Mouse (Mus musculus) CD4-positive helper T cell, adult 2 months (primary cell): Measurements from ENCODE around the gene Casz1.

Experiments used
- DNase-seq: peaks from one replicate; pipeline ENCODE4 v3.0.0-alpha.2; 2012; ENCODE audit warnings: low read depth, missing footprints, low spot score

The Casz1 gene

GRCm38 (mm10) chr4:148878192-148878983 lies 74.2 kb downstream of the Casz1 start:
- no peak for DNase-seq

DNA sequence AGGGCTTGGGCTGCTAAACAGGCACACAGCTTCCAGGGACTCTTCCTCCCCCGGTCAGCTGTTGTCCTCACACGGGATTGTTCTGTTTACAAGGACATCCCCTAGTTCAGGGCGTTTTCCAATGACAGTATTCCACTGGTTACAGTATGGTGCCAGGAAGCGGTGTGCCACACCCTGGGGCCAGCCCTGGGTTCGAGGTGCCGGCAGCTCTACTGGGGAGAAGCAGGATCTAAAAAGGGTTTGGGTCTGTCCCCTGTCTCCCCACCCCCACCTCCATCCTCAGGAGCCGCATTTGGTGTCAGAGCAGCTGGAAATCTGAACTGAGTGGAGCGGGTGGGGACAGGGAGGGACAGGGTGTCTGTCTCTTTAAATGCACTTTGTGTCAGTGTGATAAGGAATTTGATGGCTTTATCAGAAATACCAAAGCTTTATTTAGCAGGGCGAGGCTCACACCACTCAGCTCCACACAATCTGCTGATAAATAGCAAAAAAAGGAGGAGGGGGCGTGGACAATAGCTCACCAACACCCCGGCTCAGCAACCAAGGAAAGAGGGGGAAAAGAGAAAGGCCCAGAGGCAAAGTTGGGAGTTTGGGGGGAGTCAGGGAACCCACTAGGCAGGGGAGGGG lies 74.9 kb downstream of the Casz1 start:
- no peak for DNase-seq

GRCm38 (mm10) chr4:148879631-148880030 lies 75.4 kb downstream of the Casz1 start:
- no peak for DNase-seq

DNA sequence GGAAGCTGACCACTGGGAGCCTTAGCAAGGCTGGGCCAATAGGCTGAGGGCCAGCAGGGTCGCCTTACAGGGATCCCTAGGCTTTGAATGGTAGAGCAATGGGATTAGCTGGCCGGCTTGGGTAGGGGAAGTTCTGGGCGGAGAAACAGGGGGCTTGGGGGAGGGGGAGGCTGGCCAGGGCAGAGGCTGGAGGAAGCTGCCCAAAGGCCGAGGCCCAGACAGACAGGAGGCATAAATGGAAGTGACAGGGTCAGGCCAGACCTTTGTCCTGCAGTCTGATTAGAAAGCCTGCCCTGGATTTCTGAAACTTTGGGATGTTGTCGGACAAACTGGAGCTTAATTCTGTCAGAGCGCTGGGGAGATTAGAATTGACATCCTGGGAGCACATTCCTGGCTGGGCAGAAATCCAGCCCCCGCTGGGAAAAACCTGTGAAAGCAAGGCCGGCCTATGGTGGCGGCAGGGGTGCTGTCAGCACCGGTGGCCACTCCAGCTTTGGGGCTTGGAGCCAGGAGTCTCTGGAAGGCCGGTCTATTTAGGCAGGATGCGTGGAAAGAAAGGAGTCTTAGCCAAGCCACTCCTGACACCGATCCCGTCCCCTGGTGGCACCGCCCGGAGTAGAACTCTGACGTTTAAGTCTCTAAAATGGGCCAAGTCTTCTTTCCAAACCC lies 76.9 kb downstream of the Casz1 start:
- DNase-seq: no peak

DNA sequence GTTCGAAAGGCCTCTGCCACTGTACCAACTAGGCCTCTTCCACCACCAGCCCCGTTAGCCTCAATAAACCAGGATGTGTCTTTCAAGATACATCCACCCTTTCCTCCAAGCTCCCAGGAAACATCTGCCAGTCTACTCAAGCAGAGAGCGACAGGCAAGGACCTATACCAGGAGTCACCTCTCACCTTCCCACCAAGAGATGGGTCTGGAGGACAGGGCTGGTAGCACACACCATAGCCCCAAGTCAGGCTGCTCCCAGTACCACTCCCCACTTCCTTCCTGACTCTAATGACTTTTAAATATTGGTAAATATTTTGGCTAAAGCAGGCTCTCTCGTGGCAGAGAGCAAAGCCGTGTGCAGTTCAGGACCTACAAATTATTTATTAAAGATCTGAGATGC lies 77.6 kb downstream of the Casz1 start:
- no peak for DNase-seq

DNA sequence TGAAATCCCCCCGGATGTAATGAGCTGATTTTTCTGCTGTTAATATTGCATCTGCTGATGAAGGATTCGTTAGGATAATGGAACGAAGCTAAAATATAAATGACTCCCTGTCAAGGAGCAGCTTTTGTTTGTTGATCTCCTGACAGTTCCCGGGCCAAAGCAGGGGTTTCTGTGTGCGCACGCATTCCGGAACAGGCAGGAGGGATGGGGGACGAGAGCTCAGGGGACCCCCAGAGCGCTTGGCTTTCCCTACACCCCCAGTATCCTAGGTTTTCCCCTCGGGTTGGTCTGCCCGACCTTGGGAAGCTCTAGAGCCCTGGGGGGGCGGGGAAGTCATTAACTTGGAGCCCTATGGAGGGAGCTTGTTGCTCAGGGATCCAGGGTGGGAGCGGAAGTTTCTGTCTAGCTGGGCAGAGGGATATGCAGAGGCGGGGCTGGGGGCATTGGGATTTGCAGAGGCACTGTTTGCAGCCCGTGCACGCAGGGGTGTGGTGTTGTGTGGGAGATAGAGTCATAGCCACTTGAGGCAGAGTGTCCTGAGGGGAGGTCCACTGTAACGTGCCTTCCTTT lies 78.2 kb downstream of the Casz1 start:
- DNase-seq: no peak

GRCm38 (mm10) chr4:148884596-148884995 lies 80.4 kb downstream of the Casz1 start:
- DNase-seq: no peak

- no peak for DNase-seq
These were observed 81.2 kb downstream of the Casz1 start for GRCm38 (mm10) chr4:148885401-148885800.

GRCm38 (mm10) chr4:148885921-148886540 lies 81.8 kb downstream of the Casz1 start:
- no peak for DNase-seq

DNA sequence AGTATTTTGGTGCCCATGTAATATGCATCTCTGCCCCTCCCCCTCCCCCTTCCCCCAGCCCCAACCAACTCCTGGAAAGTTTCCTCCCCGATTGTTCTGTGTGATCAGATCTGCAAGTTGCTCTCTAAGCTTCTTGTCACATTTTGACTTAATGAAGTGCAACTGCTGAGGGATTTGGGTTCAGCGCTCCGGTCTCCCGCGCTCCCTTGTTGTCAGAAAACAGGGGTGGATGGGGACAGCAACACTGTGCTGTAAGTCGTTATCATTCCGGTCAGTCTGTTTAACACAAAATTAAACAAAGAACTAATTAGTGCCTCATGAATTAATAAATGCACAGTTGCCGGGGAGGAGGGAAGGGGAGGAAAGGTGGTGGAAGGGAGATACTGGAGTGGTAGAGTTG lies 84.0 kb downstream of the Casz1 start:
- DNase-seq: no peak

DNA sequence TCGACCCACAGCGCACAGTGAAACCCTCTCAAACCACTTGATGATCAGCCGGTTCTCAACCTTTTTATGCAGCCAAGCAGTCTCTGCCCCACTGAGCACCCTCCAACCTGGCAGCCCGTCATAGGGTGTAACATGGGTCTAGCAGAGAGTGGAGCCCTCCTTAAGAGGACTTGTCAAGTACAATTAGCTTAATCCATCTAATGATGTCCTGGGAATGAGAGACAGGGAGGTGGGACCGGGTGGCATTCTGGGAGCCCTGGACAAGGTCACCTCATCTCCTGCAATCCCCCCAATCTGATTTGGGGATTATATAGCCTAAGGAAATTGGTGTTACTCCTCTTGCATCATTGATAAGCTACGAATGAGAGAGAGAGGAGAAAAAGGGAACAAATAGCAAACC lies 84.8 kb downstream of the Casz1 start:
- no peak for DNase-seq

- DNase-seq: no peak
These were observed 86.2 kb downstream of the Casz1 start for GRCm38 (mm10) chr4:148890442-148890841.

DNA sequence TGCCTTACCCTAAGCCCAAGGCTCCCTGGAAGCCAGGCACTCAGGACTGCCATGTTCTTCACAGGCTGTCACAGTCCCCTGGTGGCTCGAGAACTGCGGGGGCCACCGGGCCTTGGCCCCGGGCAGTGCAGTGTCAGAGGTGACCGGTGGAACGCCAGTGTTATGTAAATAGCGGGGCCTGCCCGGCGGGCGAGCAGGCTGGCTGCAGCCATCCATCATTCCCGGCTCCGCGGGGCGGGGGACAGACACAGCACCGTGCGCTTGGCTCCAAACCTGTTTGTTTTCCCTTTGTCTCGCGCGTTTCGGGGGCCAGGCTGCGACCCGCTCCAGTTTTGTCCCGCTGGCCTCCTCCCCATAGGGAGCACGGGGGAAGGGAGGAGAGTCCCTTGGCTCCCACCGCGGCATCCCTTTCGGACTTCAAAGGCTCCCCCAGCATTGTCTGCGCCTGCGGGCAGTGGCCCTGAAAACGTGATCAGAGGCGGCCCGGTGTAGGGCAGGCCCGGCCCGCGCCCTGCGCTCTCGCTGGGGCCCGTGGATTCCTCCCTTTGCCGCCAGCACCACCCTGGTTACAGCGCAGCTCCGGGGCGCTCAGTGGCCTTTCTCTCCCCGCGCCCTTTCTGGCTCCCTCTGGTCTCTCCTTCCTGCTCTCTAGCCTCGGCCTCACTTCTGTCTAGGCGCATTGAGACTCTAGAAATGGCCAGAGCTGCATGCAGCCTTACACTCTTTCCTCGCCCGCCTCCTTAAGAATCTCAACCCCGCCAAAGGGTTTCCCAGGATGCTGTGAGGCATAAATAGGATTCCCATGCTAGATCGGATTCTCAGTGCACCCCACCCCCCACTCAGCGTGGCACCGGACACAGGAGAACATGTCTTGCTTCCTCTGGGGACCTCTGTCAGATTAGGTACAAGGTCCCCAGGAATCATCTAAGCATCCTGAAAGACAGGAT lies 86.9 kb downstream of the Casz1 start:
- no peak for DNase-seq

GRCm38 (mm10) chr4:148896125-148896524 lies 91.9 kb downstream of the Casz1 start:
- DNase-seq: no peak

GRCm38 (mm10) chr4:148899927-148900294 lies 95.7 kb downstream of the Casz1 start:
- DNase-seq: no peak

GRCm38 (mm10) chr4:148900295-148901211 lies 96.3 kb downstream of the Casz1 start:
- DNase-seq: peak; percentile 95

DNA sequence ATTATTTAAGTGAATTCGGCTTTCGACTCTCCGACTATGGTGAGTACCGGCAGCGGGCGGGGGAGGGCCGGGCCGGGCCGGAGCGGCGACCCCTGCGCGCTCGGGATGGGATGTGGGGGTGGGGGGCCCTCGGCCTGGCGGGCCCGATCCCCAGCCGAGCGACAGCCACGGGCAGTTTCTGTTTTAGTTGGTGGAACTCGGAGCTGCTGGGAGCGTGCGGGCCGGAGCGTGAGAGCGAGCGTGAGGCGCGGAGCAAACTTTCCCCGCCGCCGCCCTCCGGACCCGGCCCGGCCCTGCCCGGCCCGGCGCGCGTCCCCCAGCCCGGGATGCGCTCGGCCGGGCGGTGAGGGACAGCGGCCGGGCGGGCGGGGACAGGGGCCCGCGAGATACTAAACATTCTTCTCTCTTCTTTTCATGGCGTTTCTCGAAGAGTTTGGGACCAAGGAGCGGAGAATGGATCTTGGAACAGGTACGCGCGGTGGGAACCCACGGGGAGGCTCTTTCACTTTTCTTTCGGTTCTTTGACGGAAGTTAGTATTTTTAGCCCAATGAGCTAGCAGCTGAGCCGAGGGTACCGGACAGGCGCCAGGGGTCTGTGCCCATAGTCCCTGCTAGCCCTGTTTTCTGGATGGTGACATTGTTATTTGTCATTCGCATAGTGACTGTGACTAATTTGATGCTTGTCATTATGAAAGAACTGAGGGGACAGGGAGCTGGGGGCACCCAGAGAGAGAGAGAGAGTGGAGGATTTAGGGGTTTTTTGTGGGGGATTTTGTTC lies 97.2 kb downstream of the Casz1 start:
- peak; percentile 28 for DNase-seq

GRCm38 (mm10) chr4:148902919-148903727 lies 98.9 kb downstream of the Casz1 start:
- peak; percentile 72 for DNase-seq
